Mouse (Mus musculus) olfactory bulb, adult 2 months (tissue): ENCODE measurements around the gene Riox1. TPM values are rescaled to one million over a fixed set of nuclear protein-coding genes. Genes with fewer than 3 reads are reported as not detected.
"Not testable (repeated sequence)": the region's sequence is repeated elsewhere in the genome, so short reads cannot be mapped to it uniquely, and the experiment has no call there.

Experiments
- H3K27ac ChIP-seq: fragments of 200-500 bp; 2 replicates; pipeline ENCODE4 v1.5.1; 2012; ENCODE audit warnings: low read depth, low read length; ENCODE audit not compliant: insufficient read depth
- H3K4me1 ChIP-seq: fragments of 200-500 bp; 2 replicates; pipeline ENCODE4 v1.6.1; 2012; ENCODE audit warnings: low read length; ENCODE audit not compliant: control insufficient read depth, insufficient read depth
- H3K4me3 ChIP-seq: fragments of 200-500 bp; 2 replicates; pipeline ENCODE4 v1.5.1; 2012; ENCODE audit warnings: mild to moderate bottlenecking, low read depth, low read length, moderate library complexity; ENCODE audit not compliant: insufficient read depth
- CTCF ChIP-seq: fragments of 200-500 bp; IDR thresholded peaks from 2 replicates; pipeline ENCODE4 v1.5.1; 2012; ENCODE audit warnings: low read depth, mild to moderate bottlenecking, low read length, moderate library complexity; ENCODE audit not compliant: insufficient read depth
- POLR2A ChIP-seq: fragments of 200-500 bp; IDR thresholded peaks from 2 replicates; pipeline ENCODE4 v1.6.1; 2012; ENCODE audit warnings: mild to moderate bottlenecking, low read depth, low read length, moderate library complexity; ENCODE audit not compliant: insufficient read depth
- WGBS: fragments of 180-500 bp; shearing (Covaris S2); methylation state at CpG from one replicate; pipeline ENCODE4 v1.1.7; 2018; 5-methylcytosine and 5-hydroxymethylcytosine counted together
- polyA plus RNA-seq: library from polyadenylated mRNA; stranded (reverse); fragments of >200 nt; gene quantifications from 2 replicates; pipeline ENCODE4 v1.2.4, GENCODE M21; 2012; ENCODE audit warnings: low replicate concordance; ENCODE audit not compliant: missing spikeins, insufficient read depth, insufficient read length

The Riox1 gene
- polyA plus RNA-seq, 1 experiment, result not detected

DNA sequence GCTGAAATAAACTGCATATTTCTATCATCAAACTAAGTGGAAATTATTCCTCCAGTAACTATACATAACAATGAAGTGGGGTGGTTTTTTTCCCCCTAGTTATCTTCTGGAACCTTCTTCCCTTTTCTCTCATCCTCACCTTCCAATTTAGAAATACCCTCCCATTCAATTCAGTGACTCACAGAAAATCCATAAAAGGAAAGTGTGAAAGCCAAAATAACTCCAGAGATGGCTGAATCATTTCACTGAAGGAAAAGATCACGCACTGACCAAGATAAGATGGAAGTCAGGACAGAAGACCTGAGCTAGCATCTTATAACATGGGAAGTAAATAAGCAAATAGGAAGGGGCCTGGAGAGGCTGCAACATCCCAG lies 26.9 kb upstream of the Riox1 start:
- TF ChIP-seq POLR2A (no peak), CTCF (no peak)
- H3K4me1 ChIP-seq, result peaks cover 11% of the 10 kb centered on the region; the same call in 1 of the 2 replicates
- WGBS, result 34% methylated on average over 1 of the region's 1 CpGs
- H3K27ac ChIP-seq, result peak overlapping the region; percentile 43
- no peak overlapping the region for H3K4me3 ChIP-seq

DNA sequence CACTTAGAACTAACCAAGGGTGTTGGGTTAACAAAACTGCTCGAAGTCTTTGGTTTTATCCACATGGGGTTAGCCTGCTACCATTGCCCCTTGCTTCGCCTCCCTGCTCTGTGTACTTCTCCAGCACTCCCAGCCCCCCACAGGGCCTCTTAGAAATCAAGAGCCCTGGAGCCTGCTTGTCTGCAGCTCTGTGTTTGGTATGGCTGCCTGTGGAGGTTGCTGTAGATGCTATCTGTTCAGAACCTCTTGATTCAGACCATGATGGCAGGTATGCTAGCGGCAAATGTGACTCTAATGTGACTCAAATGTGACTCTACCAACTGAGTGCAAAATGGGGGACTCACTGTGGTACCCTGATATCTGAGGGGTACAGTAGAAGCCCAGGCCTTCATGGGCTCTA lies 26.1 kb upstream of the Riox1 start:
- WGBS, result 81% methylated on average over 3 of the region's 3 CpGs
- no peak overlapping the region for H3K4me3 ChIP-seq
- TF ChIP-seq CTCF, result no peak
- TF ChIP-seq POLR2A, result no peak
- peak overlapping the region; percentile 49; the same call in 1 of the 2 replicates for H3K27ac ChIP-seq
- peaks cover 11% of the 10 kb centered on the region; the same call in 1 of the 2 replicates for H3K4me1 ChIP-seq

DNA sequence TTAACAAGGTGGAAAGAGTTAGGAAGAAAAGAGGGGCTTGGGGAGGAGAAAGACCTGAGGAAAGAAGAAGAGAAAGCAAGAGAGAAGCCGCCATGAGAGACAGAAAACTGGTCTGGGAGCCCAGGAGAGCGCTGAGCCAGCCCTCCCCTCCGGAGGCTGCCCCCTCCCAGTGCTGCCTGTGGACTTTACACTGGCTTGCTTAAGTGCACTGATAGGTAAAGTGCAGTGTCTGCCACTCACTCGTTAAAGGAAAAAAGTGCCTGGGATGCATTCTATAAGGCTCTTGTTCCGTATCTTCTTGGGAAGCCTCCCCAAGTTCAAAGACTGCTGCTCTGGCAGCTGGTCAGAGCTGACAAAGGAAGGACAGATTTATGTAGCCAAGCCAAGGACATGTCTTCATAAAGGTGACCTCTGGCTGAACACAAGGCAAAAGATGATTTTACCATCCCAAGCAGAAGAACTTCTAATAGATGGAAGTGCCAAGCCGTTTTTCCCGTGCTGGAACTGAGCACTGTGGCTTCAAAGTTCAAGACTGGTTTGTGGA lies 25.2 kb upstream of the Riox1 start:
- no peak overlapping the region for H3K27ac ChIP-seq
- 78% methylated on average over 7 of the region's 7 CpGs for WGBS
- peaks cover 9% of the 10 kb centered on the region; the same call in 1 of the 2 replicates for H3K4me1 ChIP-seq
- no peak for TF ChIP-seq CTCF
- TF ChIP-seq POLR2A, result no peak
- H3K4me3 ChIP-seq, result no peak overlapping the region

DNA sequence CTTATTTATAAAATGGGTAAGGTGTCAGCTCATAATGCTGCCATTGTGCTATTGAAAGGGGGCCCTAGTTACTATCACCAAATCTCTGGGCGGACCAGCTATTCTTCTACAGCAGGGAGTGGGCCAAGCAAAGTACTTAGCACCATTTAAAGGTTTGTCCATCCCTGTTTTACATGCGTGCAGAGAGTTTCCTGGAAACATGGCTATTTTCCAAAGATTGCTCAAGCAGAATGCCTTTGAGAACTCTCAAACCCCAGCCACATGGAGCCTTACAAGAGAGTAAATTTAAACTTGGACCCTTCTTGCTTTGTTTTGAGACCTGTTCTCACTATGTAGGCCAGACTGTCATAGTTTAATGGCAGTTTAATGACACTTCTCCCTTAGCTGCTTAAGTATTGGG lies 24.3 kb upstream of the Riox1 start:
- no peak overlapping the region for H3K27ac ChIP-seq
- no peak for TF ChIP-seq POLR2A
- no peak for TF ChIP-seq CTCF
- peaks cover 9% of the 10 kb centered on the region; the same call in 1 of the 2 replicates for H3K4me1 ChIP-seq
- no peak overlapping the region for H3K4me3 ChIP-seq
- 72% methylated on average over 2 of the region's 2 CpGs for WGBS

DNA sequence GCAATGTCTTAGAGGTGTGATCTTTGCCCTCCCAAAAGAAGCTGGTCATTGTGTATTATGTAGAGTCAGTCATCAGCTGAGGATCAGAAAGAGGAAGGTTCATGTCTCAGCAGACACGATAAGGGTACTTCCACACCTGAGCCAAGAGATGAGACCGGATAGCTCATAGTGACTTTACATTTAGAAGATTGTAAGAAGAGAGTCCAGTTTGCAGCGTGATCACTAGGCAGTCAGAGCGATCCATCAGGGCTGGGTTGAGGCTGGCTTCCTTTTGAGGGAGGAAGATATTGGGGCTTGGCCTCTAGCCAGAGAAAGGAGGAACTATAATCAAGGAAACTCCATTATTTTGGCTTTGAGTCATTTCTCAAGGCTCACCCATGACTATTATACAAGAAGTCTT lies 22.7 kb upstream of the Riox1 start:
- no peak for TF ChIP-seq POLR2A
- TF ChIP-seq CTCF, result no peak
- 67% methylated on average over 4 of the region's 4 CpGs for WGBS
- Histone ChIP-seq H3K4me1 (peaks cover 16% of the 10 kb centered on the region), H3K4me3 (no peak overlapping the region), H3K27ac (no peak overlapping the region)

DNA sequence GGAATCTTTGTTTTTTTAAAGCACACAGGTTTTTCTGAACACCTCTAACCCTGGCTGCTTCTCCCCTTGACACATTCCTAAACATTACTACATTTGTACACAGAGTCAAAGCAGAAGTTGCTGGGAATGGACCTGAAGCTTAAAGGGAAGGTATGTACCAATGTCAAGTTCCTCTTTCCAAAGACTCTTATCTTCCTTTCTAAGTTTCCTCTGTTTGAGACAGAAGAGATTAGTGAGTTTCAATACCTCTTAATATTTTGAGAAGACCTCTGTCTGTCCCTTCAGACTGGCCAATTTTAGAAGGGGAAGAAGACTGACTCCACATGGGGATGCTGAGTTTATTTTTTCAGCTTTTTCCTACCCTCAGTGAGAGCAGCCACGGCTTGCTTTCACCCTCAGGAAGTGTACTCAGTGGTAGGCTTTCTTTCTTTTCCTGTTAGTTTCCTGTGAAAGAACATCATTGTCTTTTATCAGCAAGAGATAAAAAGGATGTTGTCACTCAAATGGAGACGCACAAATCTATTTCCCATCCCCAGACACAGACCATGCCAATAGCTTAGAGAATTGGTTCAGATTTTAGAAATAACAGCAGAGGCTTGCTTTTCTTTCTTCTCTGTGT lies 21.1 kb upstream of the Riox1 start:
- 61% methylated on average over 2 of the region's 2 CpGs for WGBS
- Histone ChIP-seq H3K4me3 (no peak overlapping the region), H3K27ac (no peak overlapping the region), H3K4me1 (peaks cover 18% of the 10 kb centered on the region)
- TF ChIP-seq CTCF, result no peak
- TF ChIP-seq POLR2A, result no peak

DNA sequence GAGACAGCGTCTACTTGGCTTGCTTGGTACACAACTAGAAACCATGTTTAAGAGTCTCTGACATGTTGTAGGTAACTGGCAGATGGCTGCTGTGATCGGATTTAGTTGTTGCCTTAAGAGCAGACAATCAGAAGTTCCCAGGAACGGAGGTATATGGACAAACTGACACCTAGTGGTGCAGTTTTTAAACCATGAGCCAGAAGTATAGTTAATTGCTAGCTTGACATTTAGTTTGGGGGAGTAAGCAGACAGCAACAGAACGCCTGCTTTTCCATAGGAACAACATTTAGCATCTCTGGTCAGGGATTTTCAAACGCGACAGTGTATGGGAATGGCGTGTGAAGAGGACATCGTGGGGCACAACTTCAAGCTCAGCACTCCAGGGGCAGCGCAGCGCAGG lies 12.8 kb upstream of the Riox1 start:
- no peak overlapping the region for H3K4me3 ChIP-seq
- no peak for TF ChIP-seq CTCF
- TF ChIP-seq POLR2A, result no peak
- peaks cover 8% of the 10 kb centered on the region for H3K4me1 ChIP-seq
- no peak overlapping the region for H3K27ac ChIP-seq
- 56% methylated on average over 10 of the region's 10 CpGs for WGBS

DNA sequence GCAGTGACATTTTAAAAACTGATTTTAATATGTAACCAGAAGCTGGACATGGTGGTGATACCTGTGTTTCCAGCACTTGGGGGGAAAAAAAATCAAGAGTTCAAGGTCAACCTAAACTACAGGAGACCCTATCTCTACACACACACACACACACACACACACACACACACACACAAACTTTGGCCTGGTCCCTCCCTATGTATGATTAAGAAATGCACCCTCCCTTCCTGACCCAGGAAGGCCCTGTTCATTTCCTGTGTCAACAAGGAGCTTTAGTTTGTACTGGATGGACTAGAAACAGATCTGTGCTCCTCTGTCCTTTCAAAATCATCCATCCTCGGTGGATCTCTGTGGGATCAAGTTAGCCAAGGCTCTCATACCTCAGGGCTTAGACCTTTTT lies 11.8 kb upstream of the Riox1 start:
- not testable (repeated sequence) for H3K4me1 ChIP-seq, H3K4me3 ChIP-seq, H3K27ac ChIP-seq
- 49% methylated on average over 1 of the region's 1 CpGs for WGBS

DNA sequence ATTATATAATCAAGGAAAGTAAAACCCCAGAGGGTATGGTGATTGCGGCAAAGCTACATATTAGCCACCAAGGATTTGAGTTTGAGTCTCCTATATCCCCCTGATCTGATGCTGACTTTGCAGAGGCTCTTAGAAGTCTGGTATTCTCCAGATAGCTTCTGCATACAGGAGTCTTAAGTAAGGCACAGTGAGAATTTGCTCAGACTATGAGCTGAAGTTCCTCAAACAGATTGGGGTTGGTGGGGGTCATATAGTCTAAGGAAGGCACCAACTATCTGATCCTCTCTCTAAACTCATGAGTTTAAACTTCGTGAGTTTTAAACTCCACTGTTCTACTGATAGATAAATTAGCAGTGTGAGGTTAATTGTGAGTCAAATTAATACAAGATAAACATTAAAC lies 11.1 kb upstream of the Riox1 start:
- peaks cover 3% of the 10 kb centered on the region for H3K4me1 ChIP-seq
- H3K27ac ChIP-seq, result no peak overlapping the region
- no peak overlapping the region for H3K4me3 ChIP-seq
- TF ChIP-seq CTCF, result no peak
- TF ChIP-seq POLR2A, result no peak
- 80% methylated on average over 2 of the region's 2 CpGs for WGBS

DNA sequence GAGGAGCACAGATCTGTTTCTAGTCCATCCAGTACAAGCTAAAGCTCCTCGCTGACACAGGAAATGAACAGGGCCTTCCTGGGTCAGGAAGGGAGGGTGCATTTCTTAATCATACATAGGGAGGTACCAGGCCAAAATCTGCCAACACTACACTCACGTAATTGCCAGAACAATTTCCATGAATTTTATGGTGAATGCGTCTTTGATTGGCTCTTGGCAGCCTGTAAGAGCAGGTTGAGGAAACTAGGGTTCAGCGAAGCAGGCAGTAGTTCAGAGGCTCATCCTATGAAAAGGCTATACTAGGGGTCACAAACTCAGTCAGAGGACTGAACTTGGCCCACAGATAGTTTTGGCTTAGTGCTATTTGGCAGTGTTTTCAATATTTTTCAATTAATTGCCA lies 10.4 kb upstream of the Riox1 start:
- Histone ChIP-seq H3K4me3 (no peak overlapping the region), H3K4me1 (peaks cover 3% of the 10 kb centered on the region), H3K27ac (no peak overlapping the region)
- WGBS, result 68% methylated on average over 4 of the region's 4 CpGs
- TF ChIP-seq POLR2A (no peak), CTCF (no peak)
